Mouse (Mus musculus): ENCODE data around the gene Ly75. TPM values are rescaled to one million over a fixed set of nuclear protein-coding genes. Genes with fewer than 3 reads are reported as not detected.

Gene Ly75
- polyA plus RNA-seq, 1 experiment from 2014 or later, result 1.0 TPM

DNA sequence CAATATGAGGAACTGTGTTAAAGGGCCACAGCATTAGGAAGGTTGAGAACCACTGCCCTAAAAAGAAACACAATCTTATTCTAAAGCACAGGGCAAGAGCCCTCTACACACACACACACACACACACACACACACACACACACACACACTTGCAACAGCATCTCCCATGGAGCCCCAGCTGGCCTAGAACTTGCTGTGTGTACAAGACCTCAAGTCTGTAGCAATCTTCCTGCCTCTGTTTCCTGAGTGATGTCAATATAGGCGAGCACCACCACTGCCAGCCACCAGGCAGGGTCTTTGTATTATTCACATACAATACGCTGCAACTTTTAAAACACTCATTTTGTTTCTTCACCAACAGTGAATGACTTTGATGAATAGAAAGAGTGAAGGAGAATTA is 24.3 kb upstream of the Ly75 start:
- Histone ChIP-seq H3K4me1 (ENCODE audit: control insufficient read depth, insufficient read depth, low read length) (no peaks in the 10 kb centered on the region), H3K4me3 (replicated peaks; ENCODE audit: low read length) (no peak overlapping the region), H3K27me3 (ENCODE audit: control insufficient read depth, insufficient read depth, low read length) (no peaks in the 10 kb centered on the region), H3K4me2 (ENCODE audit: low read depth, low read length) (no peak overlapping the region), H3K9ac (ENCODE audit: low read length) (no peak overlapping the region), H3K9me3 (replicated peaks; ENCODE audit: control insufficient read depth, low read length) (no peaks in the 10 kb centered on the region), H3K36me3 (ENCODE audit: control insufficient read depth, insufficient read depth, low read length) (no peaks in the 10 kb centered on the region), H3K27ac (ENCODE audit: low read length) (no peak overlapping the region)
- no peak for ATAC-seq (ENCODE audit: insufficient read depth, low FRiP score)
- whole genome bisulfite sequencing, result 84% methylated on average over 2 of the region's 2 CpGs

DNA sequence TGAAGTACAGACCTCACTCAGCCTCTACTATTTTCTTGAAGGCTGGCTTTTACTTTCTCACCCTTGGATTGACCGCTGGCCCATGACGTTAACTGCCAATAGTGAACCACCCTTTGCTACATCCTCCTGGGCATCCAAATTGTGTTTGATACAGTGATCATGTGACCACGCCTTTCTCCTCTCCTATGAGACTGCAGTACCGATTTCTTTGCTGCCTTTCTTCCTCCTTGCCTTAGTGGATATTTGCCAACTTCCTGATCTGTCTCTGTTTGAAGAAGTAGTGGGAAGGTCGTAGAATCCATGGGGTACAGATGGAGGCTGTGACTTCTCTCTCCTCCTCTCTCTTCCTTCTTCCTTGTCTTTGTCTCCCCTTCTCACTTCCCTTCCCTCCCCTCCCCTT is 22.3 kb upstream of the Ly75 start:
- Histone ChIP-seq H3K27ac (ENCODE audit: low read length) (no peak overlapping the region), H3K4me1 (ENCODE audit: control insufficient read depth, insufficient read depth, low read length) (no peaks in the 10 kb centered on the region), H3K9ac (ENCODE audit: low read length) (no peak overlapping the region), H3K36me3 (ENCODE audit: control insufficient read depth, insufficient read depth, low read length) (no peaks in the 10 kb centered on the region), H3K9me3 (replicated peaks; ENCODE audit: control insufficient read depth, low read length) (no peaks in the 10 kb centered on the region), H3K27me3 (ENCODE audit: control insufficient read depth, insufficient read depth, low read length) (no peaks in the 10 kb centered on the region), H3K4me2 (ENCODE audit: low read depth, low read length) (no peak overlapping the region), H3K4me3 (replicated peaks; ENCODE audit: low read length) (no peak overlapping the region)
- WGBS, result 86% methylated on average over 5 of the region's 5 CpGs
- ATAC-seq (ENCODE audit: insufficient read depth, low FRiP score), result no peak

DNA sequence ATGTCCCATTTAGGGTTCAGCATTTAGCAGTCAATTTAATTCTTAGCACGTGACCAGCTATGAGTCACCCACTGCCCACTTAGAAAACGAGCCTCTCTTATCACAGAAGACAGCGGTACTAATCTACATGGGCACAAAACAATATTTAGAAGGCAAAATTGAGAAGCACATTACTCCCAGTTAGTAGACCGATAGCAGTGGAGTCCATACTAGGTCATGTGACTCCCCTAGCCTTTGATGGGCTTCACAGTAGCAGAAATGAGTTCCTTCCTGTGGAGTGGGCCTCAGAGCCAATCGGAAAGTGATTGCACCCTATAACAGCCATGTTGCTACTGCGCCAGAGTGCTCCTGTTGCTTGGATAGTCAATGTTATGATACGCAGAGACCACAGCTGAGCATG is 21.7 kb upstream of the Ly75 start:
- Histone ChIP-seq H3K4me2 (ENCODE audit: low read depth, low read length) (no peak overlapping the region), H3K9ac (ENCODE audit: low read length) (no peak overlapping the region), H3K27ac (ENCODE audit: low read length) (no peak overlapping the region), H3K4me3 (replicated peaks; ENCODE audit: low read length) (no peak overlapping the region), H3K36me3 (ENCODE audit: control insufficient read depth, insufficient read depth, low read length) (no peaks in the 10 kb centered on the region), H3K27me3 (ENCODE audit: control insufficient read depth, insufficient read depth, low read length) (no peaks in the 10 kb centered on the region), H3K4me1 (ENCODE audit: control insufficient read depth, insufficient read depth, low read length) (no peaks in the 10 kb centered on the region), H3K9me3 (replicated peaks; ENCODE audit: control insufficient read depth, low read length) (no peaks in the 10 kb centered on the region)
- no peak for ATAC-seq (ENCODE audit: insufficient read depth, low FRiP score)
- 91% methylated on average over 7 of the region's 7 CpGs for WGBS

DNA sequence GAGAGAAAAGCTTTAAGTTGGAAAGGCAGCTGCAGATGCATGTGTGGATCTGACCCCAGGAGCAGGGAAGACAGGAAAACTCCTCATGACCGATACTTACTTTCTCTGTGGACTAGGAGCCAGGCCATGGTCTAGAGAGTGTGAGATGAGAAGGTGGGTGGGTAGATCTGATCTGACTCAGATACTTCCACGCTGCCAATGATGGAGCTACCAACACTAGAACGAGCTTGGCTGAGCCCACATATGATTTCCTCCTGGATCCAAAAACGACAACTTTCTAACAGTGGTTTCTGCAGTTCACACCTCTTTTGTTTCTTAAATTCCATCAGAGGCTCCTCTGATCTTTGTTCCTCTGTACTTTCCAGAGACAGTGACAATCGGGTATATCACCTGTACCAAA is 18.6 kb upstream of the Ly75 start:
- Histone ChIP-seq H3K4me2 (ENCODE audit: low read depth, low read length) (no peak overlapping the region), H3K9ac (ENCODE audit: low read length) (no peak overlapping the region), H3K27ac (ENCODE audit: low read length) (no peak overlapping the region), H3K4me3 (replicated peaks; ENCODE audit: low read length) (no peak overlapping the region), H3K27me3 (ENCODE audit: control insufficient read depth, insufficient read depth, low read length) (no peaks in the 10 kb centered on the region), H3K4me1 (ENCODE audit: control insufficient read depth, insufficient read depth, low read length) (no peaks in the 10 kb centered on the region), H3K9me3 (replicated peaks; ENCODE audit: control insufficient read depth, low read length) (no peaks in the 10 kb centered on the region), H3K36me3 (ENCODE audit: control insufficient read depth, insufficient read depth, low read length) (no peaks in the 10 kb centered on the region)
- 64% methylated on average over 5 of the region's 5 CpGs for WGBS
- no peak for ATAC-seq (ENCODE audit: insufficient read depth, low FRiP score)

DNA sequence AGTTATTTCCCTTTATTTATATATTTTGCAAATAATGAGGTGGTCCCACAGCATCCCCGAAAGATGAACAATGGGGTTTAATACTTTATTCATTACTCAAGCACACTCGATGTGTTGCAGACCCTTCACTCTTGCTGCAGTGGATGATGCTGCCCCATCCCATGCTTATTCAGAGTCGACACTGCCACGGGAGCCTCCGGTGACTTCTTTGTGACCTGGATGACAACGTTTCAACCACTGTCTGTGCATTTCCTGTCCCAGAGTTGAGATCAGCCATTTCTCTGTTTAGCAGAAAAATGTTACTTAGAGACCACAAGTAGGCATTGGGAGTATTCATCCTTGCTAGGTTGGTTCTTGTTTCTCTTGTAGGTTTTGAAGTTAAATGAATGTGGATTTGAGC is 10.7 kb upstream of the Ly75 start:
- no peak for ATAC-seq (ENCODE audit: insufficient read depth, low FRiP score)
- Histone ChIP-seq H3K36me3 (ENCODE audit: control insufficient read depth, insufficient read depth, low read length) (no peaks in the 10 kb centered on the region), H3K4me3 (replicated peaks; ENCODE audit: low read length) (no peak overlapping the region), H3K9ac (ENCODE audit: low read length) (no peak overlapping the region), H3K4me1 (ENCODE audit: control insufficient read depth, insufficient read depth, low read length) (no peaks in the 10 kb centered on the region), H3K4me2 (ENCODE audit: low read depth, low read length) (no peak overlapping the region), H3K27me3 (ENCODE audit: control insufficient read depth, insufficient read depth, low read length) (no peaks in the 10 kb centered on the region), H3K27ac (ENCODE audit: low read length) (no peak overlapping the region), H3K9me3 (replicated peaks; ENCODE audit: control insufficient read depth, low read length) (no peaks in the 10 kb centered on the region)
- 60% methylated on average over 6 of the region's 6 CpGs for WGBS

DNA sequence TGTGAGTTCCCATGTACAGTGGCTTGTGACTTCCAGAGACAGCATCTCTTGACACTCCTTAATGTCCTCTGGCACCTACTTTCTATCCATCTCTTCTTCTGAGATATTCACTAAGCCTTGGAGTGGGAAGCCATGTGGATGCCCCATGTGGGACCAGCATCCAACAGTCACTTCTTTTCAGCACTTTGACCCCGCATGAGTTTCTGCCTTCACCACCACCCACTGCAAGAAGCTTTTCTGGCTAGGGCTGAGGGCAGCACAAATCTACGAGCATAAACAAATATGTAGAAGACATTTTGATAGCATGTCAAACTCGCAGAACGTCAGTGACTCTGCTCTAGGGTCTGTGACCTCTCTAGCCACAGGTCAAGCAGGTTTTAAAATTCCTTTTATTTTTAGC is 9.2 kb upstream of the Ly75 start:
- Histone ChIP-seq H3K4me1 (ENCODE audit: control insufficient read depth, insufficient read depth, low read length) (no peaks in the 10 kb centered on the region), H3K27ac (ENCODE audit: low read length) (no peak overlapping the region), H3K4me2 (ENCODE audit: low read depth, low read length) (no peak overlapping the region), H3K9me3 (replicated peaks; ENCODE audit: control insufficient read depth, low read length) (no peaks in the 10 kb centered on the region), H3K9ac (ENCODE audit: low read length) (no peak overlapping the region), H3K4me3 (replicated peaks; ENCODE audit: low read length) (no peak overlapping the region), H3K36me3 (ENCODE audit: control insufficient read depth, insufficient read depth, low read length) (no peaks in the 10 kb centered on the region), H3K27me3 (ENCODE audit: control insufficient read depth, insufficient read depth, low read length) (no peaks in the 10 kb centered on the region)
- WGBS, result 46% methylated on average over 4 of the region's 4 CpGs
- ATAC-seq (ENCODE audit: insufficient read depth, low FRiP score), result no peak

DNA sequence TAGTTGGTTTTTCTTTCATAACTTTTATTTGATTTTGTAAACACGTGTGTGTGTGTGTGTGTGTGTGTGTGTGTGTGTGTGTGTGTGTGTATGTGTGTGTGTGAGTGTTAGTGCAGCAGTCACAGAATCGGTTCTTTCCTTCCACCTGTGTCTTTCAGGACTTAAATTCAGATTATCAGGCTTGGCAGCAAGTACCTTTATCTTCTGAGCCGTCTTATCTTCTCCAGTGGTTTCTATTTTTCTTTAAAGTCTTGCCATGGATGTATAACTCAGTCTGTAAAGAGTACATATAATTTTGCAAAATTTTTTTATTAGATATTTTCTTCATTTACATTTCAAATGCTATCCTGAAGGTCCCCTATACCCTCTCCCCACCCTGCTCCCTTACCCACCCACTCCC is 4.3 kb upstream of the Ly75 start:
- no peaks in the 10 kb centered on the region for H3K9me3 ChIP-seq (replicated peaks; ENCODE audit: control insufficient read depth, low read length)
- no peak for ATAC-seq (ENCODE audit: insufficient read depth, low FRiP score)
- no peaks in the 10 kb centered on the region for H3K36me3 ChIP-seq (ENCODE audit: control insufficient read depth, insufficient read depth, low read length)
- no peak overlapping the region for H3K4me3 ChIP-seq (replicated peaks; ENCODE audit: low read length)
- H3K27ac ChIP-seq (ENCODE audit: low read length), result no peak overlapping the region
- no peaks in the 10 kb centered on the region for H3K4me1 ChIP-seq (ENCODE audit: control insufficient read depth, insufficient read depth, low read length)
- 67% methylated on average over 3 of the region's 3 CpGs for WGBS
- no peak overlapping the region for H3K9ac ChIP-seq (ENCODE audit: low read length)
- no peaks in the 10 kb centered on the region for H3K27me3 ChIP-seq (ENCODE audit: control insufficient read depth, insufficient read depth, low read length)
- no peak overlapping the region for H3K4me2 ChIP-seq (ENCODE audit: low read depth, low read length)

DNA sequence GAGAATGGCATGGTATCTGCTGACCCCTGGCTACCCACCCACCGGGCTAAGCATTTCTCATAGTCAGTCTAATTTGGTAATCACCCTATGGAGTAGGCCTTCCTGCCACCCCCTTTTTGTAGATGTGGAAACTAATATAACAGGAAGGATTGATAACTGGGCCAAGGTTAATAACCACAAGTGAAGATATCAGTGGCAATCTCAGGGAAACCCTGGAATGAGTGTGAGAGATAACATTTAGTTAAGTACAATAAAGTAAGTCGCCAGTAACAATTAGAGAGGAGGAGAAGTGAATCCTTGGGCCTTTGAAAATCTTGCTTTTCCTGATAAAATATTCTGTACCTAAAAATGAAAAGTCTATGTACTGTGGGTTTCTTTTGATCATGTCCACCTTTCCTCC is 3.7 kb upstream of the Ly75 start:
- WGBS, result 66% methylated on average over 2 of the region's 2 CpGs

DNA sequence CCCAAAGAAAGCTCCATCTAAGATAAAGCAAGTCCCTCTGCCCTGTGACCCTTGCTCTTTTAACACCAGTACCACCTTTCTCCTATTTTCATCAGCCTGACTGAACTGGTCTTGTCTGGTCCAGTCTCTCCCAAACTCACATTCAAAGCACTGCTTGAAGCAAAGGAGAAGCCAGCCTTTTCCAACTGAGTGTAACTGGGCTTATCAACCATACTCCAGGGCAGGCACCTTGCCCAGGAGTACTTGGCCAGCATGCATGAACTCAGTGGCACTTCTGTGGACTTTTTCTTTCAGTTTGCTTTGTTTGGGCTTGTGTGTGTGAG is 1.6 kb upstream of the Ly75 start:
- Histone ChIP-seq H3K4me1 (ENCODE audit: control insufficient read depth, insufficient read depth, low read length) (no peaks in the 10 kb centered on the region), H3K4me3 (replicated peaks; ENCODE audit: low read length) (no peak overlapping the region), H3K9ac (ENCODE audit: low read length) (no peak overlapping the region), H3K27ac (ENCODE audit: low read length) (no peak overlapping the region), H3K9me3 (replicated peaks; ENCODE audit: control insufficient read depth, low read length) (no peaks in the 10 kb centered on the region), H3K4me2 (ENCODE audit: low read depth, low read length) (no peak overlapping the region), H3K36me3 (ENCODE audit: control insufficient read depth, insufficient read depth, low read length) (no peaks in the 10 kb centered on the region), H3K27me3 (ENCODE audit: control insufficient read depth, insufficient read depth, low read length) (no peaks in the 10 kb centered on the region)
- no peak for ATAC-seq (ENCODE audit: insufficient read depth, low FRiP score)

More for the DNA sequence above, 3.7 kb upstream of the Ly75 start:
- Histone ChIP-seq H3K4me3 (replicated peaks; ENCODE audit: low read length) (no peak overlapping the region), H3K9me3 (replicated peaks; ENCODE audit: control insufficient read depth, low read length) (no peaks in the 10 kb centered on the region), H3K9ac (ENCODE audit: low read length) (no peak overlapping the region), H3K27me3 (ENCODE audit: control insufficient read depth, insufficient read depth, low read length) (no peaks in the 10 kb centered on the region), H3K36me3 (ENCODE audit: control insufficient read depth, insufficient read depth, low read length) (no peaks in the 10 kb centered on the region), H3K4me1 (ENCODE audit: control insufficient read depth, insufficient read depth, low read length) (no peaks in the 10 kb centered on the region), H3K4me2 (ENCODE audit: low read depth, low read length) (no peak overlapping the region), H3K27ac (ENCODE audit: low read length) (no peak overlapping the region)
- ATAC-seq (ENCODE audit: insufficient read depth, low FRiP score), result no peak

DNA sequence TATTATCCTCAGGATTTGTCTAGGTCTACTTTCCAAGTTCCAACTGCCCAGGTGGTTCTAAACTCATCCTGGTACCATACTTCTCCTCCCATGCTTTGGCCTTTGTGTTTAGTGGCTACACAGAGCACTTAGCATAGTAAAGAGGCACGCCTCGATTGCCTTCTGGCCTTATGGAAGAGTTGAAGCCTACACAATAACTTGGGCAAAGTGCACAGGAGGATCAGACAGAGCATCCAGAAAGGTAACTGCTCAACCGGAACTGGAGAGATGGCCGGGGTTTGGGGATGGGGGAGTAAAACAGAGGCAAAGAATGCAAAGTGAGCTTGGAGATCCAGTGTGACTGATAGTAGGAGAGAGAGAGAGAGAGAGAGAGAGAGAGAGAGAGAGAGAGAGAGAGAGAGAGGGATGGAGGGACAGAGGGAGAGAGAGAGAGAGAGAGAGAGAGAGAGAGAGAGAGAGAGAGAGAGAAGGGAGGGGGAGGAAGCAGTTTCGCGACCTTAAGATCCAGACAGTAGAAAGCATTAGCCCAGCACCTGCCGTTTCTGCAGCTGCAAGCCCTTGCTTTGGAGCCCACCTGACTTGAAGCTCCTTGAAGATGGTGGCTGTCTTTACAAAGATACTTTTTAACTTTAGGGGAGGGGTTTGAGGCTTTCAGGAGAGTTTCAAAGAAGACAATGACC is 1.1 kb upstream of the Ly75 start:
- 55% methylated on average over 7 of the region's 7 CpGs for WGBS
- no peak overlapping the region for H3K9ac ChIP-seq (ENCODE audit: low read length)
- H3K4me1 ChIP-seq (ENCODE audit: control insufficient read depth, insufficient read depth, low read length), result no peaks in the 10 kb centered on the region
- H3K27me3 ChIP-seq (ENCODE audit: control insufficient read depth, insufficient read depth, low read length), result no peaks in the 10 kb centered on the region
- no peaks in the 10 kb centered on the region for H3K36me3 ChIP-seq (ENCODE audit: control insufficient read depth, insufficient read depth, low read length)
- no peak overlapping the region for H3K27ac ChIP-seq (ENCODE audit: low read length)
- ATAC-seq (ENCODE audit: insufficient read depth, low FRiP score), result no peak
- no peak overlapping the region for H3K4me2 ChIP-seq (ENCODE audit: low read depth, low read length)
- no peak overlapping the region for H3K4me3 ChIP-seq (replicated peaks; ENCODE audit: low read length)
- no peaks in the 10 kb centered on the region for H3K9me3 ChIP-seq (replicated peaks; ENCODE audit: control insufficient read depth, low read length)

Measured in stomach, embryonic 16.5 days (tissue).